Mouse (Mus musculus): Measurements from ENCODE around the gene Olfr313.

GRCm38 (mm10) chr11:58867039-58867953, 52.5 kb downstream of the Olfr313 start, which contains the start of gene 2810021J22Rik:
- TF ChIP-seq CTCF (conservative IDR thresholded peaks at IDR 0.05; ENCODE audit: low read length): no peak
- TF ChIP-seq NANOG (IDR thresholded peaks at IDR 0.05; ENCODE audit: borderline replicate concordance, low read length): no peak
